Mouse (Mus musculus): ENCODE measurements at regions not wholly inside any gene's neighbourhood (a gene's known extent, or its start where the extent isn't known, plus 50 kb on each side); places are given as distances from the start of the nearest gene placed in this dataset.
"Not testable (repeated sequence)": the region's sequence is repeated elsewhere in the genome, so short reads cannot be mapped to it uniquely, and the experiment has no call there.

- no peak for DNase-seq
- Histone ChIP-seq H3K27ac (no peak overlapping the region), H3K36me3 (ENCODE audit: control insufficient read depth, insufficient read depth, low read length) (no peaks in the 10 kb centered on the region), H3K4me3 (no peak overlapping the region), H3K27me3 (ENCODE audit: control insufficient read depth, insufficient read depth, low read length) (no peaks in the 10 kb centered on the region), H3K79me2 (replicated peaks; ENCODE audit: control insufficient read depth, insufficient read depth, low read length) (no peaks in the 10 kb centered on the region), H3K4me1 (ENCODE audit: control insufficient read depth, insufficient read depth, low read length) (no peaks in the 10 kb centered on the region), H3K9ac (ENCODE audit: low read depth, low read length) (no peak overlapping the region)
- WGBS, result 45% methylated on average over 1 of the region's 2 CpGs
- TF ChIP-seq CTCF (IDR thresholded peaks at IDR 0.05) (no peak), POLR2A (IDR thresholded peaks at IDR 0.05; ENCODE audit: insufficient read depth, low read depth, low read length) (no peak), EP300 (IDR thresholded peaks at IDR 0.05; ENCODE audit: insufficient read depth, low read depth, low read length) (no peak)
- intact Hi-C loops (cut with DNase I), result no loop called here
These were observed 600.4 kb downstream of the Crisp4 start for GRCm38 (mm10) chr1:17545311-17545710.

- H3K4me3 ChIP-seq, result no peak overlapping the region
- H3K4me1 ChIP-seq (ENCODE audit: control insufficient read depth, insufficient read depth, low read length), result no peaks in the 10 kb centered on the region
- no peak for TF ChIP-seq CTCF (IDR thresholded peaks at IDR 0.05)
- H3K36me3 ChIP-seq (ENCODE audit: control insufficient read depth, insufficient read depth, low read length), result no peaks in the 10 kb centered on the region
- H3K27ac ChIP-seq, result no peak overlapping the region
- no peak overlapping the region for H3K9ac ChIP-seq (ENCODE audit: low read depth, low read length)
- DNase-seq, result no peak
- intact Hi-C loops (cut with DNase I), result no loop called here
- no peaks in the 10 kb centered on the region for H3K79me2 ChIP-seq (replicated peaks; ENCODE audit: control insufficient read depth, insufficient read depth, low read length)
- no peaks in the 10 kb centered on the region for H3K27me3 ChIP-seq (ENCODE audit: control insufficient read depth, insufficient read depth, low read length)
These were observed 607.5 kb downstream of the Crisp4 start for GRCm38 (mm10) chr1:17538160-17538559.

- intact Hi-C loops (cut with DNase I); DNase-seq; H3K9ac ChIP-seq (ENCODE audit: low read depth, low read length); H3K4me1 ChIP-seq (ENCODE audit: control insufficient read depth, insufficient read depth, low read length); H3K27ac ChIP-seq; H3K79me2 ChIP-seq (replicated peaks; ENCODE audit: control insufficient read depth, insufficient read depth, low read length); H3K36me3 ChIP-seq (ENCODE audit: control insufficient read depth, insufficient read depth, low read length); H3K27me3 ChIP-seq (ENCODE audit: control insufficient read depth, insufficient read depth, low read length); H3K4me3 ChIP-seq: not testable (repeated sequence)
These were observed 614.4 kb downstream of the Crisp4 start for GRCm38 (mm10) chr1:17531291-17531690.

- no peaks in the 10 kb centered on the region for H3K79me2 ChIP-seq (replicated peaks; ENCODE audit: control insufficient read depth, insufficient read depth, low read length)
- H3K9ac ChIP-seq (ENCODE audit: low read depth, low read length), result no peak overlapping the region
- H3K4me3 ChIP-seq, result no peak overlapping the region
- H3K27ac ChIP-seq, result no peak overlapping the region
- DNase-seq, result no peak
- H3K36me3 ChIP-seq (ENCODE audit: control insufficient read depth, insufficient read depth, low read length), result no peaks in the 10 kb centered on the region
- TF ChIP-seq EP300 (IDR thresholded peaks at IDR 0.05; ENCODE audit: insufficient read depth, low read depth, low read length) (no peak), CTCF (IDR thresholded peaks at IDR 0.05) (no peak), POLR2A (IDR thresholded peaks at IDR 0.05; ENCODE audit: insufficient read depth, low read depth, low read length) (no peak)
- H3K27me3 ChIP-seq (ENCODE audit: control insufficient read depth, insufficient read depth, low read length), result no peaks in the 10 kb centered on the region
- 66% methylated on average over 2 of the region's 2 CpGs for WGBS
- no peaks in the 10 kb centered on the region for H3K4me1 ChIP-seq (ENCODE audit: control insufficient read depth, insufficient read depth, low read length)
- intact Hi-C loops (cut with DNase I), result no loop called here
These were observed 625.6 kb downstream of the Crisp4 start for GRCm38 (mm10) chr1:17520118-17520517.

DNA sequence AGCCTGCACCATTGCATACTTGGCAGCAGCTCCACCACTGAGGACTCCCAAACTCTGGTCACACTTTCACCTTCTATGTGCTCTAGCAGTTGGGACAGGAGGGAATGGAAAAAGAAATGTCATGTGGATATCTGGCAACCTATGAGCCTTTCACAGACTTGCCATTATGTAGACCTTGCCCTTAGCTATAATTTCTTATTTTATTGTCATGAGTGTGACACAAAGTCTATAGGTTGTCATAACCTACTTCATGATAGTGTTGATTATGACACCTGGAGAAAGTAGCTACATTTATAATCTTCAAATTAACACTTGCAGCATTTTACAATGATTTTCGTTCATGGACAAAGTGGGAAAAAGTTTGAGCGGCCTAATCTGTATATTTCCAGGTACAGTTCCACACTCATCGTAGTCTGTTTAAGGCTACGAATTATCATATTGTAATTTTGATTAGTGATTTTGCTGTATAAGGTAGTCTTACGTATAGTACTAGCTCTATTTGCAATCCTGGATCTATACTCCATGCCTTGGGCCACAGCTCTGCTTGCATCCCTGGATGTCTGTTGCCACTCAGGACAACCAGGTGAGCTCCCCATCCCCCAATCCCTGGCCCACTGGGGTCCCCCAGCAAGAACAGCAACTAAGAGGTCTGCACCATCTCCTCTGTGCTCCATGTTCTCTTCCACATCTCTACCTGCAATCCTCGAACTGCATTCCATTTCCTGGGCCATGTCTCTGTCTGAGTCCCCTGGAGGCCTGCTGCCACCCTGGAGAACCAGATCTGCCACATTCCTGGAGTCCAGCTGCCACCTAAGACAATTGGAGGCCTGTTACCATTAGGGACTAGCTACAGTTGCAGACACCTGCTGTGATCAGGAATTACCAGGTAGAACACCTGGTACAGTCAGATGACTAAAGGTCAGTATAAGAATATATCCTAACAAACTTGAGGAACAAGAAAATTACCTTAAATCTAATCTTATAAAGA is 639.3 kb downstream of the Crisp4 start:
- Histone ChIP-seq H3K27ac (no peak overlapping the region), H3K79me2 (replicated peaks; ENCODE audit: control insufficient read depth, insufficient read depth, low read length) (no peaks in the 10 kb centered on the region), H3K27me3 (ENCODE audit: control insufficient read depth, insufficient read depth, low read length) (no peaks in the 10 kb centered on the region), H3K4me3 (no peak overlapping the region), H3K9ac (ENCODE audit: low read depth, low read length) (no peak overlapping the region), H3K4me1 (ENCODE audit: control insufficient read depth, insufficient read depth, low read length) (no peaks in the 10 kb centered on the region), H3K36me3 (ENCODE audit: control insufficient read depth, insufficient read depth, low read length) (no peaks in the 10 kb centered on the region)
- 78% methylated on average over 6 of the region's 6 CpGs for WGBS
- no peak for DNase-seq
- TF ChIP-seq EP300 (IDR thresholded peaks at IDR 0.05; ENCODE audit: insufficient read depth, low read depth, low read length) (no peak), CTCF (IDR thresholded peaks at IDR 0.05) (no peak), POLR2A (IDR thresholded peaks at IDR 0.05; ENCODE audit: insufficient read depth, low read depth, low read length) (no peak)
- intact Hi-C loops (cut with DNase I), result no loop called here

DNA sequence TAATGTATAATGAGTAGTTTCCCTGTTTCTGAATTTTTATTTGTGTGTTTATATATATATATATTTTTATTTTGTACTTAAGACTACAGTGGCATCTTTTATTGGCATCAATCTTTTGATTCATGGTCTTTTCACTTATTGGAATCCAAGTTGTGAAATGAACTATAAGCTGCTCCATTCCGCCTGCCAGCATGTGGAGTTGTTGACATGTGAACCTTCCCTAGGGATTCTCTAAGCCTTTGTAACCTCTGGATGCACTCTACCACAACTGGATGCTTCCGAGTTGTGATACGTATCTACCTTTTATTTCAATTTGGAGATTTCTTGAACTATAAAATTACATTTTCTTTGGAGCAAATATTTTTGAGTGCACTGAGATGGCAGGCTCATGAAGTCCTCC is 652.1 kb downstream of the Crisp4 start:
- intact Hi-C loops (cut with DNase I), result loop anchor here (5.0 kb wide), 1 partner anchor 36 kb away; no protein-coding TSS in a partner anchor
- no peaks in the 10 kb centered on the region for H3K36me3 ChIP-seq (ENCODE audit: control insufficient read depth, insufficient read depth, low read length)
- H3K27me3 ChIP-seq (ENCODE audit: control insufficient read depth, insufficient read depth, low read length), result no peaks in the 10 kb centered on the region
- no peak overlapping the region for H3K27ac ChIP-seq
- no peak for DNase-seq
- no peak for TF ChIP-seq EP300 (IDR thresholded peaks at IDR 0.05; ENCODE audit: insufficient read depth, low read depth, low read length)
- TF ChIP-seq CTCF (IDR thresholded peaks at IDR 0.05), result no peak
- no peak for TF ChIP-seq POLR2A (IDR thresholded peaks at IDR 0.05; ENCODE audit: insufficient read depth, low read depth, low read length)
- 65% methylated on average over 3 of the region's 3 CpGs for WGBS
- no peak overlapping the region for H3K4me3 ChIP-seq
- no peaks in the 10 kb centered on the region for H3K79me2 ChIP-seq (replicated peaks; ENCODE audit: control insufficient read depth, insufficient read depth, low read length)
- H3K4me1 ChIP-seq (ENCODE audit: control insufficient read depth, insufficient read depth, low read length), result no peaks in the 10 kb centered on the region
- H3K9ac ChIP-seq (ENCODE audit: low read depth, low read length), result no peak overlapping the region

DNA sequence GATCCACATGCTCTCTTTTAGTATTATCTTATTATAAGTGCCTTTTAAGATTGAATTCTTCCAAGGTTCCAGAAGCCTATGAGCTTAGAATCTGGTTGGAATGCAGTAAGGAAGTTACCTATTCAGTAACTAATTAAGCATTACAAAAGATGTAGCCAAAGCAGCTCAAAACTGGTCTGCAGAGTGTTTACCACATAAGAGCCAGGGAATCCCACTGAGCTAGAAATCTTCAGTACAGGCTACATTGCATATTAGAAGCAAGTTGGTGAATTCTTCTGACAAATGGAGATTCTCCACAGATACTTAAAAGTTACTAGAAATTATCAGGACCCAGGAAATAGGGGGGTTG is 655.9 kb downstream of the Crisp4 start:
- not testable (repeated sequence) for H3K4me1 ChIP-seq (ENCODE audit: control insufficient read depth, insufficient read depth, low read length); H3K27me3 ChIP-seq (ENCODE audit: control insufficient read depth, insufficient read depth, low read length); H3K79me2 ChIP-seq (replicated peaks; ENCODE audit: control insufficient read depth, insufficient read depth, low read length); H3K36me3 ChIP-seq (ENCODE audit: control insufficient read depth, insufficient read depth, low read length); H3K27ac ChIP-seq; DNase-seq; H3K4me3 ChIP-seq; H3K9ac ChIP-seq (ENCODE audit: low read depth, low read length)
- intact Hi-C loops (cut with DNase I), result loop anchor here (5.0 kb wide), 1 partner anchor 33 kb away; no protein-coding TSS in a partner anchor

DNA sequence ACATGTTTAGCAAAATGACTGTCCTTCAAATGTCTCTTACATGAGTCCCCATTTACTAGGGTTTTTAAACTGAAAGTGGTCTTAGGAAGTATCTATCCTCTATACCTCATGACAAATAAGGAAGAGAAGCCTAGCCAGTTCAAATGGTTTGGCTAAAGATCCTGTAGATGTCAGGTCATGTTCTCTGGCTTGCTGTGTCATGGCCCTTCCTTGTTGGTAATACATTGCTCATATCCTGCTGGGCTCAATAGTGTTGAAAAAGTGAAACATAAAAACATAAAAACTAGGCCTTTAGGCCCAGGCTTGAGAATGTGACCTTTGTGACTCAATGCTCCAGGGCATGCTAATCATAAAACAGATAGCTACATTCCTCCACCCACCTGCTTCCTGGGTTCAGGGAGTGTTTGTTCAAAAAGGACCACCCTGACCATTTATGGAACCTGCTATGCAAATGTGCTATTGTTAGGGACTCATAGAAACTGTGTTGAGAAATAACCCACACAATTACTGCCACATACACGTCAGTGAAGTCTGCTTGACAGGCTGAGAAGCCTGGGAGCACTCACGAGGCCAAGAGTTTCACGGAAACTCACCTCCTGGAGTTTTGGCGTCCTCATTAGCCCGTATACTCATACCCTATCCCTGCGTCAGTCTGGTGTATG is 656.4 kb downstream of the Crisp4 start:
- H3K36me3 ChIP-seq (ENCODE audit: control insufficient read depth, insufficient read depth, low read length); H3K27me3 ChIP-seq (ENCODE audit: control insufficient read depth, insufficient read depth, low read length); H3K9ac ChIP-seq (ENCODE audit: low read depth, low read length); H3K4me3 ChIP-seq; intact Hi-C loops (cut with DNase I); H3K27ac ChIP-seq; H3K4me1 ChIP-seq (ENCODE audit: control insufficient read depth, insufficient read depth, low read length); DNase-seq; H3K79me2 ChIP-seq (replicated peaks; ENCODE audit: control insufficient read depth, insufficient read depth, low read length): not testable (repeated sequence)
- whole genome bisulfite sequencing, result 79% methylated on average over 6 of the region's 6 CpGs
